Mouse (Mus musculus) spleen, adult 2 months (tissue): Measurements from ENCODE around the gene Bhlha15. TPM values are rescaled to one million over a fixed set of nuclear protein-coding genes. Genes with fewer than 3 reads are reported as not detected.

Experiments used
- DNase-seq, 2 experiments: peaks; one replicate each; pipeline versions ENCODE4 v3.0.0 to v3.0.0-alpha.2; 2012 to 2021; ENCODE audit warnings: low spot score in 2 of 2, low read depth in 1 of 2
- H3K27ac ChIP-seq: fragments of 200-500 bp; 2 replicates; pipeline ENCODE4 v1.5.1; 2012; ENCODE audit warnings: low read length, inconsistent platforms; ENCODE audit not compliant: insufficient read depth
- H3K27me3 ChIP-seq: fragments of 200-500 bp; 2 replicates; pipeline ENCODE4 v1.6.1; 2012; ENCODE audit warnings: mild to moderate bottlenecking, moderate library complexity, low read length, inconsistent platforms; ENCODE audit not compliant: control insufficient read depth, insufficient read depth
- H3K36me3 ChIP-seq: fragments of 200-500 bp; 2 replicates; pipeline ENCODE4 v1.6.1; 2012; ENCODE audit warnings: mild to moderate bottlenecking, low read length, inconsistent platforms; ENCODE audit not compliant: control insufficient read depth, insufficient read depth
- H3K4me1 ChIP-seq: fragments of 200-500 bp; 2 replicates; pipeline ENCODE4 v1.6.1; 2011; ENCODE audit warnings: inconsistent platforms; ENCODE audit not compliant: control insufficient read depth, insufficient read depth, insufficient read length
- H3K4me3 ChIP-seq: fragments of 200-500 bp; 2 replicates; pipeline ENCODE4 v1.5.1; 2011; ENCODE audit warnings: mild to moderate bottlenecking, inconsistent platforms; ENCODE audit not compliant: insufficient read depth, insufficient read length; ENCODE audit errors: extremely low read depth
- CTCF ChIP-seq: fragments of 200-500 bp; IDR thresholded peaks from 2 replicates; pipeline ENCODE4 v1.5.1; 2011; ENCODE audit warnings: mild to moderate bottlenecking, inconsistent platforms; ENCODE audit not compliant: insufficient read depth, insufficient read length, insufficient replicate concordance; ENCODE audit errors: extremely low read depth
- POLR2A ChIP-seq: fragments of 200-500 bp; IDR thresholded peaks from 2 replicates; pipeline ENCODE4 v1.6.1; 2011; ENCODE audit warnings: low read depth, low read length, inconsistent platforms
- WGBS: fragments of 180-500 bp; shearing (Covaris S2); methylation state at CpG from one replicate; pipeline ENCODE4 v1.1.7; 2018; 5-methylcytosine and 5-hydroxymethylcytosine counted together
- polyA plus RNA-seq: library from polyadenylated mRNA; depleted of rRNA; stranded (reverse); fragments of >200 nt; gene quantifications from 2 replicates; pipeline ENCODE4 v1.2.3, GENCODE M21; 2012; rRNA removed

The Bhlha15 gene
- polyA plus RNA-seq, 1 experiment: 6.1 TPM

DNA sequence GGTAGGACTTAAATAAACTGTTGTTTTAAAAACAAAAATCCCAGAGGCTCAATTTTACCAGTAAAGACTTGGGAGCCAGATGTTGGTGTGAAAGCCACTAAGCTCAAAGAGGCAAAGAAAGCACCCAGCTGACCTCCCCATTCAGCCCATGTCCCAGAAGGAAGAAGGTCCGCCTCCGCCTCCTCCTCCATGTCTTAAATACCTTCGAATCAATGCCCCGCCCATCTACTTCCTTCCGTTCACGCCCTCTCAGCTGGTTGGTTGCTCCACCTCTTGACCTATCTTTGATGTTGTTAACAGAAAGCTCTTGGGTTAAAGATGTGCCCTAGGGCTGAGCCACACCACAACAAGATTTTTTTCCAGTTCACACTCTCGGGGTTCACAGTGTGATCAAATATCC, 40.1 kb downstream of the Bhlha15 start:
- TF ChIP-seq CTCF (no peak), POLR2A (no peak)
- Histone ChIP-seq H3K4me1 (no peaks in the 10 kb centered on the region), H3K27ac (no peak overlapping the region), H3K27me3 (no peaks in the 10 kb centered on the region), H3K4me3 (no peak overlapping the region), H3K36me3 (no peaks in the 10 kb centered on the region)
- 86% methylated on average over 7 of the region's 7 CpGs for WGBS
- no peak for DNase-seq

DNA sequence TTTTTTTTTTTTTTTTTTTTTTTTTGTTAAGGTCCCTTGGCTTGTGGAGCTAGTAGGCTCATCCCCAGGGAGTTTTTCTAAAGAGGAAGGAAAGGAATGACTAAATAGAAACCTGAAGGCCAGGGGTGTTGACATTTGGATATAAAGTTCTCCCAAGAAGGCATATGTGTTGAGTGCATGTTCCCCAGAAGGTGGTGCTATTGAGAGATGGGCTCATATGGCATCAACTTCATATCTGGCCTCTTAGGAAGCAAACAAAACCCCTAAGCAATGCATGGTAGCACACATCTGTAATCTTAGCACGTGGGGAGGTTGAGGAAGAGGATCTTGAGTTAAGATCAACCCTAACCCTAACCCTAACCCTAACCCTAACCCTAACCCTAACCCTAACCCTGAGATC, 41.3 kb downstream of the Bhlha15 start:
- peak in 1 of 2 experiments; percentile 49 for DNase-seq
- no peak overlapping the region for H3K27ac ChIP-seq
- H3K27me3 ChIP-seq: no peaks in the 10 kb centered on the region
- WGBS: 23% methylated on average over 1 of the region's 1 CpGs
- H3K36me3 ChIP-seq: no peaks in the 10 kb centered on the region
- TF ChIP-seq POLR2A: no peak
- TF ChIP-seq CTCF: no peak
- no peaks in the 10 kb centered on the region for H3K4me1 ChIP-seq
- H3K4me3 ChIP-seq: no peak overlapping the region

DNA sequence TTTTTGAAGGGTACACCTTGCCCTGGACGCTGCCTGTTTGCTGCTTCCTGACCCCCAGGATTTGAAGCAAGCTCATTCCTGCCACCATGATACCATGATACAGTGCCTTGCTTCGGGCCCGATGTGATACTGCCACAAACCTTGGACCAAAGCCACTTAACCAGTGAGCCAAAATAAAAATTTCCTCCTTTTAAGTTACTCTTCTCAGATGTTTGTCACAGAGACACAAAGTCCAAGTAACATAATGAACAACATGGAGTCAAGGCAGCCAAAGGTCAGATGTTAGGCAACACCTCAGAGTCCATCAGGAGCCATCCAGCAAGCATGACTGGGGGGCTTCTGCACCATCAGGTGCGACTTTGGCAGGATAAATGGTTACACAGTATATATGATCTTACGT, 42.4 kb downstream of the Bhlha15 start:
- no peaks in the 10 kb centered on the region for H3K27me3 ChIP-seq
- no peaks in the 10 kb centered on the region for H3K36me3 ChIP-seq
- no peak for TF ChIP-seq POLR2A
- TF ChIP-seq CTCF: no peak
- WGBS: 90% methylated on average over 5 of the region's 5 CpGs
- no peak overlapping the region for H3K4me3 ChIP-seq
- H3K27ac ChIP-seq: no peak overlapping the region
- no peak for DNase-seq
- H3K4me1 ChIP-seq: no peaks in the 10 kb centered on the region

DNA sequence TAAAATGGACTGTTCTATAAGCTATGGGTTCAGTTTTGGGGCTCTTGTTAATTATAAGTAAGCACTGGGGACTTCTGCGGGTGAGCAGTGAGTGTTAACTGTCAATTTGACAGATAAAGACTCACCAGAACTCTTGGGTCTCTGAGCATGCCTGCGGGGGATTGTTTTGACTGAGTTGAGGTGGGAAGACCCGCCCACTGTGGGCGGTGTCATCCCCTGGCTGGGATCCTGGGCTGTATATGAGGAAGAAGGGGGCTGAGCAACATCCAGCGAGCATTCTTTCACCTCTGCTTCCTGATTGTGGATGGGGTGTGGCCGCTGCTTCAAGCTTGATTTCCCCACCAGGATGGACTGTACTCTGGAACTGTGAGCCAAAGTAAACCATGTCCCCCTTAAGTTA, 44.1 kb downstream of the Bhlha15 start:
- H3K27ac ChIP-seq: no peak overlapping the region
- WGBS: 72% methylated on average over 6 of the region's 6 CpGs

DNA sequence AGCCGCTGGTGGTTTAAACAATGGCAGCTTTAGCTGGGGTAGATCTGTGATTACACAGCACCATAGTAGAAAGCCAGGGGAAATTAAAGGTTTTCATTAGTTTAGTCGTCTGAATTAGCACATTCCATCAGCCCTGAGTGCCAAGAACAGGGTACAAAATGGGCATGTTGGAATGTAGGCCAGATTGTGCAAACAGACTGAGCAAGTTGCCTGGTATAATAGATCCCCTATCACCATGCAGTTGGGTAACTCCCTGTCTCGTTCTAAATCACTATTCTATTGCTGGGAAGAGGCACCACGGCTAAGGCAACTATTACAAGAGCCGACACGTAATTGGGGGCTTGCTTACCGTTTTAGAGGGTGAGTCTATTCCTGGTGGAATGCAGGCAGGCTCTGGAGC, 44.6 kb downstream of the Bhlha15 start:
- H3K27ac ChIP-seq: no peak overlapping the region
- no peak for TF ChIP-seq POLR2A

More for the DNA sequence above, 44.1 kb downstream of the Bhlha15 start:
- Histone ChIP-seq H3K27me3 (no peaks in the 10 kb centered on the region), H3K4me3 (no peak overlapping the region), H3K36me3 (no peaks in the 10 kb centered on the region), H3K4me1 (no peaks in the 10 kb centered on the region)
- TF ChIP-seq POLR2A (no peak), CTCF (no peak)
- DNase-seq: no peak

DNA sequence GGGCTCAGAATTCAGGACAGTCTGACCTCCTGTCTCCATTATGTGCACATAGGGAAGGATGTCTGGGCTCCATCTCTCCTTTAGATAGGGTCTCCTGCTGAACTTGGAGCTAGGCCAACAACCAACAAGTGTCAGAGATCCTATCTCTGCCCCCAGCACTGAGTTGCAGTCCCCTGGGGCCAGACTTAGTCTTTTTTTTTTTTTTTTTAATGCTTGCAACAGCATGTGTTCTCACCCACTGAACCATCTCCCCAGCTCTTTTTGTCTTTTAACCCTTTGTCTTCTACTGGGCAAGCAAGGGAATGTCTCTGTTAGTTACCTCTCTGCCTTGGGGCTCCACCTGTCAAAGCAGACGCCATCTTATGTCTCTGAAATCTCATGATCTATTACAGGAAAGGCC, 48.9 kb downstream of the Bhlha15 start:
- DNase-seq: no peak
- Histone ChIP-seq H3K4me1 (no peaks in the 10 kb centered on the region), H3K4me3 (no peak overlapping the region), H3K36me3 (no peaks in the 10 kb centered on the region), H3K27ac (no peak overlapping the region), H3K27me3 (no peaks in the 10 kb centered on the region)
- no peak for TF ChIP-seq POLR2A
- TF ChIP-seq CTCF: no peak
- 89% methylated on average over 1 of the region's 1 CpGs for WGBS

More for the DNA sequence above, 44.6 kb downstream of the Bhlha15 start:
- Histone ChIP-seq H3K27me3 (no peaks in the 10 kb centered on the region), H3K4me3 (no peak overlapping the region), H3K4me1 (no peaks in the 10 kb centered on the region), H3K36me3 (no peaks in the 10 kb centered on the region)
- no peak for DNase-seq
- whole genome bisulfite sequencing: 90% methylated on average over 7 of the region's 7 CpGs

Other genes with a start within 250 kb of the Bhlha15 start
- gene Ccz1, start 175.4 kb upstream of the Bhlha15 start, polyA plus RNA-seq: 5.9 and 6.1 TPM in 2 replicates
- not detected in 2 replicates for gene Ocm, start 163.6 kb upstream of the Bhlha15 start, polyA plus RNA-seq
- 10.0 and 12.9 TPM in 2 replicates for gene Lmtk2, start 89.8 kb upstream of the Bhlha15 start, polyA plus RNA-seq
- gene Tecpr1, start 33.3 kb downstream of the Bhlha15 start, polyA plus RNA-seq: 71.1 and 73.9 TPM in 2 replicates
- gene Bri3, start 54.2 kb downstream of the Bhlha15 start, polyA plus RNA-seq: 50.2 and 60.3 TPM in 2 replicates
- 0.22 and 0.39 TPM in 2 replicates for gene Baiap2l1, start 167.8 kb downstream of the Bhlha15 start, polyA plus RNA-seq